Mouse (Mus musculus): ENCODE results near the gene Senp3.
"Not testable (repeated sequence)": the region's sequence is repeated elsewhere in the genome, so short reads cannot be mapped to it uniquely, and the experiment has no call there.

The Senp3 gene

GRCm38 (mm10) chr11:69653399-69653798 lies 28.5 kb downstream of the Senp3 start:
- no peak for DNase-seq (ENCODE audit: low read depth)

- no peak for DNase-seq (ENCODE audit: low read depth)
Observed at GRCm38 (mm10) chr11:69645860-69646259, 36.0 kb downstream of the Senp3 start.

GRCm38 (mm10) chr11:69635471-69635870 lies 46.4 kb downstream of the Senp3 start:
- DNase-seq (ENCODE audit: low read depth): no peak

GRCm38 (mm10) chr11:69633128-69633866 lies 48.6 kb downstream of the Senp3 start:
- DNase-seq (ENCODE audit: low read depth): no peak

GRCm38 (mm10) chr11:69632284-69633089 lies 49.4 kb downstream of the Senp3 start, which contains the start of gene Fxr2:
Gene Fxr2, plus strand, starts transcription at chr11:69632990.
- DNase-seq (ENCODE audit: low read depth): peak; percentile 100

- no peak for DNase-seq (ENCODE audit: low read depth)
Observed at GRCm38 (mm10) chr11:69629802-69630201, 52.1 kb downstream of the Senp3 start.

GRCm38 (mm10) chr11:69628286-69628685 lies 53.6 kb downstream of the Senp3 start:
- peak; percentile 86 for DNase-seq (ENCODE audit: low read depth)

GRCm38 (mm10) chr11:69624339-69624738 lies 57.5 kb downstream of the Senp3 start:
- not testable (repeated sequence) for DNase-seq (ENCODE audit: low read depth)

Measured in c-Kit-positive CD71-negative TER-119-negative erythroid progenitor cells, embryonic 14.5 days (primary cell).